Mouse (Mus musculus) myocyte (in vitro differentiated cells): ENCODE data around the gene Tmem158.

Source experiments
- CEBPB ChIP-seq: IDR thresholded peaks from 2 replicates; pipeline ENCODE4 v1.6.1; 2011; ENCODE audit warnings: mild to moderate bottlenecking, moderate library complexity; ENCODE audit not compliant: poor library complexity, insufficient read depth, severe bottlenecking
- E2F4 ChIP-seq: IDR thresholded peaks from one replicate; pipeline ENCODE4 v1.6.1; 2011; ENCODE audit warnings: mild to moderate bottlenecking, control low read depth, moderate library complexity; ENCODE audit not compliant: insufficient read depth
- MAX ChIP-seq: IDR thresholded peaks from one replicate; pipeline ENCODE4 v1.6.1; 2011; ENCODE audit warnings: low read depth, mild to moderate bottlenecking, control low read depth
- MYOD1 ChIP-seq, 3 experiments: IDR thresholded peaks; one replicate each; pipeline ENCODE4 v1.6.1; 2011; ENCODE audit warnings: control low read depth in 2 of 3, low read depth in 2 of 3, mild to moderate bottlenecking in 2 of 3, moderate library complexity in 1 of 3; ENCODE audit not compliant: insufficient read length in 2 of 3, control insufficient read depth in 1 of 3
- MYOG ChIP-seq, 3 experiments: IDR thresholded peaks; one replicate each; pipeline ENCODE4 v1.6.1; 2011; ENCODE audit warnings: control low read depth in 2 of 3, low read depth in 2 of 3, mild to moderate bottlenecking in 2 of 3; ENCODE audit not compliant: insufficient read length in 2 of 3, control insufficient read depth in 1 of 3, insufficient read depth in 1 of 3
- POLR2A ChIP-seq: IDR thresholded peaks from one replicate; pipeline ENCODE4 v1.6.1; 2011; ENCODE audit warnings: low read depth, mild to moderate bottlenecking, control low read depth, moderate library complexity; ENCODE audit not compliant: insufficient read length
- POLR2AphosphoS2 ChIP-seq: IDR thresholded peaks from one replicate; pipeline ENCODE4 v1.6.1; 2011; ENCODE audit warnings: low read depth, control low read depth; ENCODE audit not compliant: insufficient read length
- SRF ChIP-seq: IDR thresholded peaks from one replicate; pipeline ENCODE4 v1.6.1; 2011; ENCODE audit warnings: low read depth; ENCODE audit not compliant: control insufficient read depth, insufficient read length
- TCF3 ChIP-seq: IDR thresholded peaks from one replicate; pipeline ENCODE4 v1.6.1; 2011; ENCODE audit warnings: low read depth, control low read depth; ENCODE audit not compliant: insufficient read length
- USF1 ChIP-seq: IDR thresholded peaks from one replicate; pipeline ENCODE4 v1.6.1; 2011; ENCODE audit warnings: low read depth, mild to moderate bottlenecking, control low read depth, moderate library complexity

GRCm38 (mm10) chr9:123241191-123241590 is 19.4 kb downstream of the Tmem158 start:
- TF ChIP-seq POLR2A: no peak
- no peak for TF ChIP-seq USF1
- no peak for TF ChIP-seq POLR2AphosphoS2
- no peak for TF ChIP-seq TCF3
- TF ChIP-seq MYOG (IDR thresholded peaks at IDR 0.05; ENCODE audit: control insufficient read depth in 1 of 3, insufficient read depth in 1 of 3, insufficient read length in 2 of 3, low read depth in 2 of 3): no peak
- TF ChIP-seq MYOD1 (IDR thresholded peaks at IDR 0.05; ENCODE audit: control insufficient read depth in 1 of 3, insufficient read length in 2 of 3, low read depth in 2 of 3): no peak
- TF ChIP-seq MAX: no peak
- no peak for TF ChIP-seq CEBPB
- no peak for TF ChIP-seq E2F4
- TF ChIP-seq SRF: no peak
